Mouse (Mus musculus) myocyte (in vitro differentiated cells): ENCODE measurements around the gene Dync1li1.

Experiments
- MYOG ChIP-seq, 3 experiments: IDR thresholded peaks; one replicate each; pipeline ENCODE4 v1.6.1; 2011; ENCODE audit warnings: control low read depth in 2 of 3, low read depth in 2 of 3, mild to moderate bottlenecking in 2 of 3; ENCODE audit not compliant: insufficient read length in 2 of 3, control insufficient read depth in 1 of 3, insufficient read depth in 1 of 3
- POLR2A ChIP-seq: IDR thresholded peaks from one replicate; pipeline ENCODE4 v1.6.1; 2011; ENCODE audit warnings: low read depth, mild to moderate bottlenecking, control low read depth, moderate library complexity; ENCODE audit not compliant: insufficient read length
- SRF ChIP-seq: IDR thresholded peaks from one replicate; pipeline ENCODE4 v1.6.1; 2011; ENCODE audit warnings: low read depth; ENCODE audit not compliant: control insufficient read depth, insufficient read length

GRCm38 (mm10) chr9:114680531-114680930 lies 8.1 kb upstream of the Dync1li1 start:
- no peak for TF ChIP-seq SRF
- no peak for TF ChIP-seq POLR2A
- TF ChIP-seq MYOG (IDR thresholded peaks at IDR 0.05; ENCODE audit: control insufficient read depth in 1 of 3, insufficient read depth in 1 of 3, insufficient read length in 2 of 3, low read depth in 2 of 3) = no peak
